ENCODE assay signal across 10 mouse cellular contexts in the genomic region with DNA sequence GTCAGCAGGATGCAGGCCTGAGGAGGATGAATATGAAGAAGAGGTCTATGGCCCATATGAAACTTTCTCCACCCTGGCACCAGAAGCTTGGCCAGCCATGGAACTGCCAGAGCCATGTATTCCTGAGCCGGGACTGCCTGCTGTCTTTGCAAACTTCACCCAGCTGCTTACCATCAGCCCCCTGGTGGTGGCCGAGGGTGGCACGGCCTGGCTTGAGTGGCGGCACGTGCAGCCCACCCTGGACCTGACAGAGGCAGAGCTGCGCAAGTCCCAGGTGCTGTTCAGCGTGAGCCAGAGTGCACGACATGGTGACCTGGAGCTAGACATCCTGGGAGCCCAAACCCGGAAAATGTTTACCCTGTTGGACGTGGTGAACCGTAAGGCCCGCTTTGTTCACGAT. TPM values are rescaled to one million over a fixed set of nuclear protein-coding genes. Genes with fewer than 3 reads are reported as not detected.
DNase-seq lines count a peak whose midpoint lies in the region; ATAC-seq and TF ChIP-seq lines count a peak whose summit lies in the region.
"Had no signal": no experiment of that assay in that cellular context is flagged by ENCODE, and none has a peak within 500 bp of the region (broad histone marks: within the 10 kb centered on the region; RNA-seq: fewer than 3 reads in every experiment).

No protein-coding gene starts in this region.

- no peak overlapping the region for H3K4me2 ChIP-seq in CH12.LX (ENCODE audit: insufficient read depth, low read depth, poor library complexity, severe bottlenecking)
- H3K4me2 ChIP-seq in heart, embryonic 11.5 days, result no peak overlapping the region
- H3K4me2 ChIP-seq: liver, embryonic 15.5 days had no signal

- no peak overlapping the region for H3K4me3 ChIP-seq in CH12.LX (replicated peaks in 1 of 3; ENCODE audit: low read depth in 2 of 3, low read length in 2 of 3, poor library complexity in 1 of 3)
- no peak overlapping the region for H3K4me3 ChIP-seq in heart, embryonic 11.5 days (ENCODE audit: low read depth, low read length)
- H3K4me3 ChIP-seq: forebrain, embryonic 10.5 days; liver, embryonic 15.5 days had no signal

- 59% methylated on average over 13 of the region's 13 CpGs for WGBS in heart, embryonic 11.5 days (ENCODE audit: insufficient replicate concordance)

- H3K9ac ChIP-seq in CH12.LX (ENCODE audit: insufficient read depth, low read depth), result no peak overlapping the region
- H3K9ac ChIP-seq in heart, embryonic 11.5 days (ENCODE audit: low read depth, low read length), result no peak overlapping the region
- H3K9ac ChIP-seq: liver, embryonic 15.5 days had no signal

- peak; percentile 28 to 57; a peak in 3 of 4 replicates for TF ChIP-seq CTCF in CH12.LX (conservative IDR thresholded peaks at IDR 0.05 in 1 of 2, IDR thresholded peaks at IDR 0.05 in 1 of 2; ENCODE audit: low read depth in 2 of 2, low read length in 2 of 2)

- dilution Hi-C loops in CH12.LX (cut with MboI; ENCODE audit: extremely low pct_ligation_motif_present, extremely low pct_unique_long_range_greater_than_20kb, low sequenced_read_pairs), result no loop called here

- peak; percentile 2 for DNase-seq in layer of hippocampus, adult 9-11 months
- DNase-seq in layer of hippocampus, adult 9-10 months (ENCODE audit: low spot score), result no peak
- DNase-seq in CH12.LX (ENCODE audit: extremely low read depth) (no peak), R1 (ENCODE audit: low read depth, low spot score) (peak; percentile 51)
- DNase-seq in lung, postnatal 4 days, result peak; percentile 54 to 61

- H3K27ac ChIP-seq in CH12.LX (ENCODE audit: insufficient read depth, low read depth), result no peak overlapping the region
- no peak overlapping the region for H3K27ac ChIP-seq in heart, embryonic 11.5 days (ENCODE audit: low read depth, low read length)
- H3K27ac ChIP-seq: forebrain, embryonic 10.5 days; liver, embryonic 15.5 days had no signal

- in situ Hi-C loops in CH12.LX (cut with MboI; ENCODE audit: low pct_ligation_motif_present, low pct_unique_long_range_greater_than_20kb, low sequenced_read_pairs), result no loop called here

- no peaks in the 10 kb centered on the region for H3K9me3 ChIP-seq in CH12.LX (replicated peaks; ENCODE audit: low read length)
- no peaks in the 10 kb centered on the region for H3K9me3 ChIP-seq in heart, embryonic 11.5 days (replicated peaks; ENCODE audit: control insufficient read depth, low read length)
- H3K9me3 ChIP-seq: forebrain, embryonic 10.5 days; liver, embryonic 15.5 days had no signal

- no peak for TF ChIP-seq RAD21 in CH12.LX (IDR thresholded peaks at IDR 0.05; ENCODE audit: low read depth, low read length)

- peaks cover 62% of the 10 kb centered on the region for H3K27me3 ChIP-seq in CH12.LX (replicated peaks)
- no peaks in the 10 kb centered on the region; the same call in 1 of the 2 replicates for H3K27me3 ChIP-seq in heart, embryonic 11.5 days (ENCODE audit: control insufficient read depth, insufficient read depth, low read length)

- H3K4me1 ChIP-seq in CH12.LX (ENCODE audit: control insufficient read depth in 1 of 2, insufficient read depth in 2 of 2), result peaks cover 14 to 21% of the 10 kb centered on the region in 2 experiments; a peak in 3 of 4 replicates
- peaks cover 6% of the 10 kb centered on the region; the same call in 1 of the 2 replicates for H3K4me1 ChIP-seq in heart, embryonic 11.5 days (ENCODE audit: control insufficient read depth, insufficient read depth, low read length)

- H3K36me3 ChIP-seq in CH12.LX (replicated peaks in 1 of 2; ENCODE audit: control insufficient read depth in 1 of 2, insufficient read depth in 1 of 2, low read length in 1 of 2), result no peaks in the 10 kb centered on the region
- H3K36me3 ChIP-seq in heart, embryonic 11.5 days (ENCODE audit: control insufficient read depth, insufficient read depth, low read length), result peaks cover 14% of the 10 kb centered on the region; the same call in 1 of the 2 replicates
- H3K36me3 ChIP-seq: forebrain, embryonic 10.5 days; liver, embryonic 15.5 days had no signal

- TF ChIP-seq EP300 in CH12.LX (IDR thresholded peaks at IDR 0.05; ENCODE audit: low read length), result no peak

- ATAC-seq in megakaryocyte, adult 5-6 weeks (ENCODE audit: poor library complexity, severe bottlenecking), result no peak
- ATAC-seq in heart, embryonic 11.5 days (replicated peaks; ENCODE audit: insufficient number of reproducible peaks, low FRiP score, low TSS enrichment), result no peak
- ATAC-seq: intestine, embryonic 16.5 days had no signal

- H3K79me2 ChIP-seq in CH12.LX (replicated peaks; ENCODE audit: control insufficient read depth, extremely low read depth, insufficient read depth, poor library complexity, severe bottlenecking), result no peaks in the 10 kb centered on the region

- no peak for TF ChIP-seq POLR2A in CH12.LX (IDR thresholded peaks at IDR 0.05; ENCODE audit: low read depth, low read length)

TF ChIP-seq in CH12.LX, 34 proteins besides CTCF, POLR2A, EP300 and RAD21:
- TF ChIP-seq PAX5 (IDR thresholded peaks at IDR 0.05; ENCODE audit: low read length) (no peak), MXI1 (IDR thresholded peaks at IDR 0.05; ENCODE audit: low read depth, low read length) (no peak), IRF4 (IDR thresholded peaks at IDR 0.05; ENCODE audit: low read depth, low read length) (no peak), SMC3 (IDR thresholded peaks at IDR 0.05; ENCODE audit: low read depth, low read length) (peak; percentile 30; the same call in 1 of the 2 replicates), MEF2A (IDR thresholded peaks at IDR 0.05; ENCODE audit: borderline replicate concordance, low read depth, low read length) (no peak), E2F4 (IDR thresholded peaks at IDR 0.05; ENCODE audit: insufficient replicate concordance, low read depth, low read length) (no peak), USF1 (IDR thresholded peaks at IDR 0.05; ENCODE audit: low read depth, low read length) (no peak), MAX (IDR thresholded peaks at IDR 0.05; ENCODE audit: low read length) (no peak), JUN (IDR thresholded peaks at IDR 0.05; ENCODE audit: insufficient read depth, low read depth, low read length) (no peak), RCOR1 (conservative IDR thresholded peaks at IDR 0.05; ENCODE audit: low read depth, low read length) (no peak), KAT2A (IDR thresholded peaks at IDR 0.05; ENCODE audit: insufficient replicate concordance, low read length) (no peak), BHLHE40 (IDR thresholded peaks at IDR 0.05; ENCODE audit: low read depth, low read length) (peak; percentile 93), ZC3H11A (IDR thresholded peaks at IDR 0.05; ENCODE audit: low read depth, low read length) (no peak)

RNA-seq across cellular contexts. Expression of a gene that starts 21.3 kb away (rescaled TPM):
- total RNA-seq in CH12.LX (2012; rRNA removed), result 0.04 and 0.08 TPM in 2 replicates
- 0.08 TPM in 1 of 2 replicates, not detected in the other for total RNA-seq in CH12.LX (2014; rRNA removed)
- polyA plus RNA-seq in CH12.LX (2012; ENCODE audit: insufficient read length, low read depth), result 0.06 TPM in 1 of 2 replicates, not detected in the other
- not detected in 2 replicates for total RNA-seq in megakaryocyte, adult 5-6 weeks (2015)
- not detected in 2 replicates for total RNA-seq in megakaryocyte, adult 5-6 weeks (2017)
- polyA plus RNA-seq in heart, embryonic 11.5 days (2014; fragmentation: Nextera tagmentation; extraction: Ambion mirVana), result 18.6 and 22.0 TPM in 2 replicates

RNA-seq across cellular contexts. Expression of a gene that starts 21.6 kb away (rescaled TPM):
- total RNA-seq in CH12.LX (2012; rRNA removed) (not detected in 2 replicates), CH12.LX (2014; rRNA removed) (not detected in 2 replicates)
- not detected in 2 replicates for polyA plus RNA-seq in CH12.LX (2012; ENCODE audit: insufficient read length, low read depth)
- total RNA-seq in megakaryocyte, adult 5-6 weeks (2015), result not detected in 2 replicates
- total RNA-seq in megakaryocyte, adult 5-6 weeks (2017), result not detected in 2 replicates
- polyA plus RNA-seq in heart, embryonic 11.5 days (2014; fragmentation: Nextera tagmentation; extraction: Ambion mirVana), result 0.82 and 0.87 TPM in 2 replicates
- polyA plus RNA-seq: forebrain, embryonic 10.5 days had no signal

RNA-seq across cellular contexts. Expression of a gene that starts 42.1 kb away (rescaled TPM):
- total RNA-seq in CH12.LX (2012; rRNA removed) (2.6 and 3.2 TPM in 2 replicates), CH12.LX (2014; rRNA removed) (1.4 and 1.7 TPM in 2 replicates)
- 2.2 and 2.6 TPM in 2 replicates for polyA plus RNA-seq in CH12.LX (2012; ENCODE audit: insufficient read length, low read depth)
- total RNA-seq in megakaryocyte, adult 5-6 weeks (2015), result 3.6 and 4.0 TPM in 2 replicates
- total RNA-seq in megakaryocyte, adult 5-6 weeks (2017), result 2.2 and 3.1 TPM in 2 replicates
- 4.5 and 5.2 TPM in 2 replicates for polyA plus RNA-seq in heart, embryonic 11.5 days (2014; fragmentation: Nextera tagmentation; extraction: Ambion mirVana)

RNA-seq across cellular contexts. Expression of a gene that starts 51.2 kb away (rescaled TPM):
- total RNA-seq in CH12.LX (2012; rRNA removed) (196 and 197 TPM in 2 replicates), CH12.LX (2014; rRNA removed) (134 and 165 TPM in 2 replicates)
- polyA plus RNA-seq in CH12.LX (2012; ENCODE audit: insufficient read length, low read depth), result 134 and 154 TPM in 2 replicates
- 71.0 and 83.9 TPM in 2 replicates for total RNA-seq in megakaryocyte, adult 5-6 weeks (2015)
- total RNA-seq in megakaryocyte, adult 5-6 weeks (2017), result 34.2 and 54.6 TPM in 2 replicates
- 65.6 and 66.0 TPM in 2 replicates for polyA plus RNA-seq in heart, embryonic 11.5 days (2014; fragmentation: Nextera tagmentation; extraction: Ambion mirVana)

Comparison
In these comparisons a context has a peak if more than half of its experiments do, and no peak if none do; other contexts are left out.
1. DNase-seq: peak in layer of hippocampus, adult 9-11 months (single experiment), R1 (single experiment) and lung, postnatal 4 days (2 of 2); none in layer of hippocampus, adult 9-10 months (single experiment) and CH12.LX (single experiment).